Mouse (Mus musculus): ENCODE results near the gene Abtb2. TPM values are rescaled to one million over a fixed set of nuclear protein-coding genes. Genes with fewer than 3 reads are reported as not detected.

Abtb2 gene
- polyA plus RNA-seq, 1 experiment from 2014 or later = 13.2 TPM

DNA sequence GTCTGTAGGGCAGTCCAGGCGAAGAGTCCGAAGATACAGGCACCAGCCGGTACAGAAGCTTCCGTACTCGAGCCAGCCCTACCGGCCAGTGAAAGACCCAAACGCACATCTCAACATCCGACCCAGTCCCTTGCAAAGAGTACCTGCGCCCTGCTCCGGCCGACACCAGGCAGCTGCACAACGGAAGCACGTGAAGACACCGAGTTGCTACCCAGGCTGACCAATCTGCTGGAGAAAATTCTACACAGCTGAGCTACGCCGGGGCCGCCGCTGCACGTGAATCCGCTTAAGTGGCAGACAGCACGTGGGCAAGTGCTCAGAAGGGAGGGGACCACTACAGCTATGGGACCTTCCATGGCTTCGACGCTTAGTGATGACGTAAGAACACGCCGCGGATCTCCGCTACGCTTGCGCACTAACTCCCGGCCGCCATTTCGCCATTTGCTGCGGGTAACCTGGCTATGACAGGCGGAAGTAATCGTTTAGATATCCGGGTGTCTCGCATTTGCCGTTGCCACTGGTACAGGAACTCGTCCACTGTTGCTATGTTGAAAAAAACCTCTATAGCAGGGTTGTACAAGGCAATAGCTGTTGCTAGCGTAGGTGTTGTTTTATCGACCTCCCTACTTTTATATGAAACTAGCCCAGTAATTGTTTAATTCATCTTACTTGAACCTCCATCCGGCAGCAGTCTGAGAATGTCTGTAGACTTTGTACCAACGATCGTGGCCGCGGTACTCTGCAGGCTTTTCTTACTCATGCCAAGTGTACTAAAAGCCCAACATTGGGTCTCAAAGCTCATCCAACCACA, 195.0 kb downstream of the Abtb2 start, which contains the start of gene Nat10:
Nat10 (minus strand) TSS at position 365 of the 811 bp plus-strand sequence.
- peak; percentile 98 for ATAC-seq (ENCODE audit: low FRiP score, low read depth)
- H3K36me3 ChIP-seq = peaks cover 15% of the 10 kb centered on the region
- WGBS = under 1% methylated on average over 47 of the region's 47 CpGs

DNA sequence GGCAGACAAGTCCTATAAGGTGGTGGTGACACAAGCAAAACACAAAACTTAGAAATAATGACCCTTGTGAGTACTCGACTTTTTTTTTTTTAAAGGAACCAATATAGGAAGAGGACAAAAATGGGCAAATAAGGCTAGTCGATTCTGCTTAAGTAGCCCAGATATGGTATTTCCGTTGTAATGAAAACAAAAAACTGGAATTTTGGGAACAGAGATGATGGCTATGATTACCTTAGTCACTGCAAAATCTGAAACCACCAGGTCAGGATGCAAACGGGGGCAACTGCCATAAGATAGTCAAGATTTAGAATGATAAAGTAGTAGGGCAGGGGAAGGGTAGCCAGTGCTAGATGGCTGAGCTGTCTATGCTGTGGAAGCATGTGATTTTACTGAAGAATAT, 195.9 kb downstream of the Abtb2 start:
- Histone ChIP-seq H3K4me2 (peak overlapping the region; percentile 75), H3K4me3 (peak overlapping the region; percentile 66), H3K27ac (replicated peaks) (peak overlapping the region; percentile 77; the same call in 1 of the 2 replicates), H3K9me3 (no peaks in the 10 kb centered on the region), H3K27me3 (no peaks in the 10 kb centered on the region), H3K9ac (no peak overlapping the region), H3K36me3 (peaks cover 20% of the 10 kb centered on the region), H3K4me1 (replicated peaks) (peaks cover 20% of the 10 kb centered on the region)
- no peak for ATAC-seq (ENCODE audit: low FRiP score, low read depth)
- 42% methylated on average over 4 of the region's 4 CpGs for WGBS

More for the DNA sequence above, 195.0 kb downstream of the Abtb2 start, which contains the start of gene Nat10:
- Histone ChIP-seq H3K4me1 (replicated peaks) (peaks cover 20% of the 10 kb centered on the region), H3K4me2 (peak within 1 kb of the TSS; percentile 75), H3K27me3 (no peaks in the 10 kb centered on the region), H3K9ac (peak within 1 kb of the TSS; percentile 58), H3K9me3 (no peaks in the 10 kb centered on the region), H3K27ac (replicated peaks) (peak within 1 kb of the TSS; percentile 77), H3K4me3 (peak within 1 kb of the TSS; percentile 66)

- H3K4me2 ChIP-seq = peak overlapping the region; percentile 75; the same call in 1 of the 2 replicates
- no peak for ATAC-seq (ENCODE audit: low FRiP score, low read depth)
- no peaks in the 10 kb centered on the region for H3K27me3 ChIP-seq
- no peak overlapping the region for H3K4me3 ChIP-seq
- H3K9me3 ChIP-seq = no peaks in the 10 kb centered on the region
- H3K9ac ChIP-seq = no peak overlapping the region
- peaks cover 20% of the 10 kb centered on the region for H3K4me1 ChIP-seq (replicated peaks)
- H3K36me3 ChIP-seq = peaks cover 21% of the 10 kb centered on the region
- no peak overlapping the region for H3K27ac ChIP-seq (replicated peaks)
- 59% methylated on average over 1 of the region's 1 CpGs for WGBS
These were observed 196.4 kb downstream of the Abtb2 start for GRCm38 (mm10) chr2:103762492-103762891.

Other genes with a start within 250 kb of the Abtb2 start
- 0.05 TPM in 1 of 2 replicates, not detected in the other for gene Elf5, start 154.6 kb upstream of the Abtb2 start, polyA plus RNA-seq (2015; fragmentation: Nextera tagmentation; extraction: Ambion mirVana)
- gene Cat, start 81.2 kb upstream of the Abtb2 start, polyA plus RNA-seq (2015; fragmentation: Nextera tagmentation; extraction: Ambion mirVana) = 83.5 and 96.8 TPM in 2 replicates
- 17.8 and 20.1 TPM in 2 replicates for gene Nat10, start 195.0 kb downstream of the Abtb2 start, polyA plus RNA-seq (2015; fragmentation: Nextera tagmentation; extraction: Ambion mirVana)
- 321 and 331 TPM in 2 replicates for gene Caprin1, start 231.3 kb downstream of the Abtb2 start, polyA plus RNA-seq (2015; fragmentation: Nextera tagmentation; extraction: Ambion mirVana)

Measured in hindbrain, embryonic 15.5 days (tissue).